Mouse (Mus musculus): Measurements from ENCODE around the gene Sirt2.

DNA sequence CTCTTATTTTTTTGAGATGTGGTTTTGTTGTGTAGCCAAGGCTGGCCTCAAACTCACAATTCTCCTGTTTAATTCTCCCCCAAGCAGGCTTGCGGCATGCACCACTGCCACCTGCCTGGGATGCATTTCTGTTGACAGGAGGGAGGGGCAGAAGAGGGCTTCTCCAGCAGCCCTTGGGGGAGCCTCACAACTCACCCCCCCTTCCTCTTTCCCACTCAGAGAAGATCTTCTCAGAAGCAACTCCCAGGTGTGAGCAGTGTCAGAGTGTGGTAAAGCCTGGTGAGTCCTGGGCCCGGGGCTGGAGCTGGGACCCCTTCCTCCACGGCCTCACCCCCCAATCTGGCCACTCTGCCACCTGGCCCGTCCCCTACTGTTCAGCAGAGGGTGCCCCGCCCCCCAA is 18.6 kb downstream of the Sirt2 start:
- TF ChIP-seq CTCF (conservative IDR thresholded peaks at IDR 0.05 in 1 of 2, IDR thresholded peaks at IDR 0.05 in 1 of 2; ENCODE audit: low read depth in 2 of 2, low read length in 2 of 2) (no peak), POLR2A (IDR thresholded peaks at IDR 0.05; ENCODE audit: low read depth, low read length) (no peak), UBTF (IDR thresholded peaks at IDR 0.05; ENCODE audit: low read depth, low read length) (no peak)
